Mouse (Mus musculus) lung, postnatal 0 days (tissue): ENCODE measurements at regions not wholly inside any gene's neighbourhood (a gene's known extent, or its start where the extent isn't known, plus 50 kb on each side); places are given as distances from the start of the nearest gene placed in this dataset.

Experiments used
- ATAC-seq: fragments of 200-750 bp; cut with Nextera tagmentation; 2 replicates; pipeline ENCODE4 v1.8.0; 2017; ENCODE audit warnings: moderate library complexity
- DNase-seq: peaks from one replicate; pipeline ENCODE4 v3.0.0-alpha.2; 2016; ENCODE audit warnings: low spot score
- H3K27ac ChIP-seq: fragments of 300-500 bp; sonication (generic); 2 replicates; pipeline ENCODE4 v1.5.1; 2014; ENCODE audit warnings: antibody characterized with exemption, mild to moderate bottlenecking, low read length, mixed read lengths
- H3K27me3 ChIP-seq: fragments of 300-500 bp; sonication (generic); replicated peaks from 2 replicates; pipeline ENCODE4 v1.6.1; 2014; ENCODE audit warnings: low read length, mixed read lengths; ENCODE audit not compliant: insufficient read depth
- H3K36me3 ChIP-seq: fragments of 300-500 bp; sonication (generic); 2 replicates; pipeline ENCODE4 v1.6.1; 2014; ENCODE audit warnings: low read length, mixed read lengths; ENCODE audit not compliant: insufficient read depth
- H3K4me1 ChIP-seq: fragments of 300-500 bp; sonication (generic); 2 replicates; pipeline ENCODE4 v1.6.1; 2014; ENCODE audit warnings: antibody characterized with exemption, low read depth, low read length, mixed read lengths; ENCODE audit not compliant: insufficient read depth
- H3K4me2 ChIP-seq: fragments of 300-500 bp; sonication (generic); replicated peaks from 2 replicates; pipeline ENCODE4 v1.6.1; 2014; ENCODE audit warnings: low read depth, mild to moderate bottlenecking, low read length, moderate library complexity, mixed read lengths
- H3K4me3 ChIP-seq: fragments of 300-500 bp; sonication (generic); 2 replicates; pipeline ENCODE4 v1.5.1; 2014; ENCODE audit warnings: low read depth, low read length
- H3K9ac ChIP-seq: fragments of 300-500 bp; sonication (generic); replicated peaks from 2 replicates; pipeline ENCODE4 v1.6.1; 2014; ENCODE audit warnings: low read depth, mild to moderate bottlenecking
- H3K9me3 ChIP-seq: fragments of 300-500 bp; sonication (generic); 2 replicates; pipeline ENCODE4 v1.6.1; 2016; ENCODE audit warnings: low read length, mixed read lengths
- CTCF ChIP-seq: IDR thresholded peaks from 2 replicates; pipeline ENCODE4 v1.5.1; 2016; ENCODE audit warnings: antibody characterized with exemption, mild to moderate bottlenecking
- EP300 ChIP-seq: IDR thresholded peaks from 2 replicates; pipeline ENCODE4 v1.6.1; 2016; ENCODE audit warnings: antibody characterized with exemption, mild to moderate bottlenecking, control low read depth
- WGBS: fragments of 180-500 bp; shearing (Covaris S2); extraction: QIAGEN DNeasy Blood & Tissue Kit; methylation state at CpG from one replicate; pipeline ENCODE4 v1.1.7; 2014; 5-methylcytosine and 5-hydroxymethylcytosine counted together

- Histone ChIP-seq H3K36me3 (no peaks in the 10 kb centered on the region), H3K9ac (no peak overlapping the region), H3K4me3 (no peak overlapping the region), H3K4me1 (no peaks in the 10 kb centered on the region), H3K27ac (no peak overlapping the region), H3K9me3 (no peaks in the 10 kb centered on the region), H3K4me2 (no peak overlapping the region), H3K27me3 (no peaks in the 10 kb centered on the region)
- DNase-seq (no peak), ATAC-seq (no peak)
- WGBS, result 74% methylated on average over 5 of the region's 5 CpGs
- TF ChIP-seq CTCF (no peak), EP300 (no peak)
Measured at GRCm38 (mm10) chr1:163650577-163651180, 74.4 kb downstream of the Mettl11b start.

- DNase-seq (no peak), ATAC-seq (no peak)
- no peaks in the 10 kb centered on the region for H3K36me3 ChIP-seq
- H3K27me3 ChIP-seq, result no peaks in the 10 kb centered on the region
- TF ChIP-seq CTCF (no peak), EP300 (no peak)
- H3K4me2 ChIP-seq, result no peak overlapping the region
- no peaks in the 10 kb centered on the region for H3K9me3 ChIP-seq
- 79% methylated on average over 1 of the region's 1 CpGs for WGBS
- H3K4me3 ChIP-seq, result no peak overlapping the region
- H3K9ac ChIP-seq, result no peak overlapping the region
- H3K27ac ChIP-seq, result no peak overlapping the region
- H3K4me1 ChIP-seq, result no peaks in the 10 kb centered on the region
Measured at GRCm38 (mm10) chr1:163642091-163642490, 82.9 kb downstream of the Mettl11b start.

GRCm38 (mm10) chr1:163640527-163641228 is 84.4 kb downstream of the Mettl11b start:
- H3K4me3 ChIP-seq, result no peak overlapping the region
- no peaks in the 10 kb centered on the region for H3K27me3 ChIP-seq
- H3K4me2 ChIP-seq, result no peak overlapping the region
- no peak overlapping the region for H3K9ac ChIP-seq
- no peaks in the 10 kb centered on the region for H3K36me3 ChIP-seq
- DNase-seq (no peak), ATAC-seq (no peak)
- H3K4me1 ChIP-seq, result no peaks in the 10 kb centered on the region
- TF ChIP-seq EP300, result no peak
- no peak for TF ChIP-seq CTCF
- H3K9me3 ChIP-seq, result no peaks in the 10 kb centered on the region
- H3K27ac ChIP-seq, result no peak overlapping the region
- WGBS, result 66% methylated on average over 9 of the region's 9 CpGs

GRCm38 (mm10) chr1:163630291-163630812 is 94.7 kb downstream of the Mettl11b start:
- DNase-seq (no peak), ATAC-seq (no peak)
- H3K4me1 ChIP-seq, result no peaks in the 10 kb centered on the region
- H3K36me3 ChIP-seq, result no peaks in the 10 kb centered on the region
- H3K9ac ChIP-seq, result no peak overlapping the region
- H3K27ac ChIP-seq, result no peak overlapping the region
- WGBS, result 81% methylated on average over 5 of the region's 5 CpGs
- no peak overlapping the region for H3K4me3 ChIP-seq
- no peaks in the 10 kb centered on the region for H3K9me3 ChIP-seq
- H3K4me2 ChIP-seq, result no peak overlapping the region
- TF ChIP-seq EP300 (no peak), CTCF (no peak)
- H3K27me3 ChIP-seq, result no peaks in the 10 kb centered on the region

- 53% methylated on average over 4 of the region's 4 CpGs for WGBS
Measured at GRCm38 (mm10) chr1:163624887-163625286, 100.1 kb downstream of the Mettl11b start.

GRCm38 (mm10) chr1:163621293-163621692 is 103.7 kb downstream of the Mettl11b start:
- 85% methylated on average over 3 of the region's 3 CpGs for whole genome bisulfite sequencing
- no peaks in the 10 kb centered on the region for H3K9me3 ChIP-seq

More at GRCm38 (mm10) chr1:163624887-163625286, 100.1 kb downstream of the Mettl11b start:
- H3K4me1 ChIP-seq, result no peaks in the 10 kb centered on the region
- H3K36me3 ChIP-seq, result no peaks in the 10 kb centered on the region
- no peaks in the 10 kb centered on the region for H3K9me3 ChIP-seq
- DNase-seq, result peak; percentile 40
- H3K4me2 ChIP-seq, result no peak overlapping the region
- no peak overlapping the region for H3K4me3 ChIP-seq
- no peaks in the 10 kb centered on the region for H3K27me3 ChIP-seq
- TF ChIP-seq CTCF (no peak), EP300 (no peak)
- ATAC-seq, result no peak
- H3K9ac ChIP-seq, result no peak overlapping the region
- H3K27ac ChIP-seq, result no peak overlapping the region

More at GRCm38 (mm10) chr1:163621293-163621692, 103.7 kb downstream of the Mettl11b start:
- no peak overlapping the region for H3K4me2 ChIP-seq
- DNase-seq, result no peak
- H3K27ac ChIP-seq, result no peak overlapping the region
- no peak overlapping the region for H3K9ac ChIP-seq
- H3K4me3 ChIP-seq, result no peak overlapping the region
- H3K36me3 ChIP-seq, result no peaks in the 10 kb centered on the region
- ATAC-seq, result no peak
- TF ChIP-seq EP300, result no peak
- no peak for TF ChIP-seq CTCF
- no peaks in the 10 kb centered on the region for H3K4me1 ChIP-seq
- H3K27me3 ChIP-seq, result no peaks in the 10 kb centered on the region
